9 mouse cellular contexts compared by ENCODE assay signal in genomic region chr1:132915849-132916493, GRCm38 (mm10). TPM values are rescaled to one million over a fixed set of nuclear protein-coding genes. Genes with fewer than 3 reads are reported as not detected.
DNase-seq lines count a peak whose midpoint lies in the region; ATAC-seq and TF ChIP-seq lines count a peak whose summit lies in the region.
"Had no signal": no experiment of that assay in that cellular context is flagged by ENCODE, and none has a peak within 500 bp of the region (broad histone marks: within the 10 kb centered on the region; RNA-seq: fewer than 3 reads in every experiment).

No protein-coding gene starts in this region.

- intact Hi-C loops in gastrocnemius, postnatal 36 days (cut with DNase I) = no loop called here

- H3K27me3 ChIP-seq in forebrain, postnatal 0 days (ENCODE audit: insufficient read depth, low read length) = no peaks in the 10 kb centered on the region
- no peaks in the 10 kb centered on the region for H3K27me3 ChIP-seq in stomach, postnatal 0 days (ENCODE audit: control insufficient read depth, insufficient read depth, low read length)
- H3K27me3 ChIP-seq: lung, embryonic 15.5 days had no signal

- H3K4me3 ChIP-seq in forebrain, postnatal 0 days (ENCODE audit: low read depth, low read length) = no peak overlapping the region
- H3K4me3 ChIP-seq in stomach, postnatal 0 days (ENCODE audit: low read depth, low read length) = no peak overlapping the region
- H3K4me3 ChIP-seq: lung, embryonic 15.5 days had no signal

- DNase-seq in cerebellum, adult 18-20 months = peak; percentile 61 to 65
- DNase-seq in cerebellum, adult 8-10 months = no peak
- DNase-seq in forebrain, postnatal 0 days = peak; percentile 64
- DNase-seq in layer of hippocampus, postnatal 36 days = peak; percentile 80 to 84
- peak; percentile 90 for DNase-seq in right cerebral cortex, adult 18-20 months
- DNase-seq in adrenal gland, postnatal 10 days = no peak
- no peak for DNase-seq in gastrocnemius, postnatal 36 days
- no peak for DNase-seq in stomach, postnatal 0 days (ENCODE audit: low spot score)

- TF ChIP-seq CTCF in forebrain, postnatal 0 days (IDR thresholded peaks at IDR 0.05; ENCODE audit: low read depth) = no peak
- TF ChIP-seq CTCF in stomach, postnatal 0 days (IDR thresholded peaks at IDR 0.05; ENCODE audit: low read depth) = no peak

- H3K9me3 ChIP-seq in forebrain, postnatal 0 days (ENCODE audit: low read length) = no peaks in the 10 kb centered on the region
- no peaks in the 10 kb centered on the region for H3K9me3 ChIP-seq in stomach, postnatal 0 days (ENCODE audit: control insufficient read depth, low read length)
- H3K9me3 ChIP-seq: lung, embryonic 15.5 days had no signal

- H3K4me1 ChIP-seq in forebrain, postnatal 0 days (ENCODE audit: insufficient read depth) = peaks cover 9% of the 10 kb centered on the region; the same call in 1 of the 2 replicates
- H3K4me1 ChIP-seq in stomach, postnatal 0 days (replicated peaks; ENCODE audit: control insufficient read depth, insufficient read depth) = no peaks in the 10 kb centered on the region

- H3K9ac ChIP-seq in forebrain, postnatal 0 days = no peak overlapping the region
- no peak overlapping the region for H3K9ac ChIP-seq in stomach, postnatal 0 days (ENCODE audit: low read length)
- H3K9ac ChIP-seq: lung, embryonic 15.5 days had no signal

- 0 out of 2 replicates have a peak, but pooled peaks cover 4% of the 10 kb centered on the region for H3K36me3 ChIP-seq in forebrain, postnatal 0 days (ENCODE audit: insufficient read depth)
- no peaks in the 10 kb centered on the region for H3K36me3 ChIP-seq in stomach, postnatal 0 days (ENCODE audit: control insufficient read depth, insufficient read depth, low read length)
- H3K36me3 ChIP-seq: lung, embryonic 15.5 days had no signal

- no peak for TF ChIP-seq EP300 in stomach, postnatal 0 days (optimal IDR thresholded peaks at IDR 0.05)

- peak; percentile 66 for ATAC-seq in forebrain, postnatal 0 days
- ATAC-seq in stomach, postnatal 0 days (ENCODE audit: low FRiP score, low TSS enrichment) = no peak

- 29% methylated on average over 6 of the region's 6 CpGs for WGBS in forebrain, postnatal 0 days
- WGBS in stomach, postnatal 0 days = 52% methylated on average over 6 of the region's 6 CpGs

- H3K4me2 ChIP-seq in forebrain, postnatal 0 days (ENCODE audit: low read depth) = no peak overlapping the region
- no peak overlapping the region for H3K4me2 ChIP-seq in stomach, postnatal 0 days (replicated peaks; ENCODE audit: low read depth)
- H3K4me2 ChIP-seq: lung, embryonic 15.5 days had no signal

- H3K27ac ChIP-seq in forebrain, postnatal 0 days (ENCODE audit: low read depth, low read length) = no peak overlapping the region
- H3K27ac ChIP-seq in stomach, postnatal 0 days (replicated peaks) = no peak overlapping the region
- H3K27ac ChIP-seq: lung, embryonic 15.5 days had no signal

RNA-seq across cellular contexts. Expression of gene Lrrn2, which starts 35.9 kb away (rescaled TPM):
- 31.6 and 44.6 TPM in 2 replicates for total RNA-seq in forebrain, postnatal 0 days (2014; rRNA removed)
- polyA plus RNA-seq in forebrain, postnatal 0 days (2015; fragmentation: Nextera tagmentation; extraction: Ambion mirVana) = 76.8 and 90.9 TPM in 2 replicates
- total RNA-seq in layer of hippocampus, postnatal 36 days (2021) = 100 to 1,000 TPM; 206 to 208 TPM
- total RNA-seq in adrenal gland, postnatal 10 days (2021) = 1 to 10 TPM; 6.9 to 7.1 TPM
- total RNA-seq in gastrocnemius, postnatal 36 days (2021) = under 1 TPM; 0.43 to 0.62 TPM
- 1.7 and 2.1 TPM in 2 replicates for polyA plus RNA-seq in stomach, postnatal 0 days (2015; fragmentation: Nextera tagmentation; extraction: Ambion mirVana)

Comparison
In these comparisons a context has a peak if more than half of its experiments do, and no peak if none do; other contexts are left out.
1. DNase-seq: peak in cerebellum, adult 18-20 months (2 of 2), forebrain, postnatal 0 days (single experiment), layer of hippocampus, postnatal 36 days (2 of 2) and right cerebral cortex, adult 18-20 months (single experiment); none in cerebellum, adult 8-10 months (single experiment), adrenal gland, postnatal 10 days (single experiment), gastrocnemius, postnatal 36 days (0 of 2) and stomach, postnatal 0 days (single experiment).
2. RNA of gene Lrrn2, which starts 35.9 kb away (total RNA-seq): 206 to 208 TPM in layer of hippocampus, postnatal 36 days, 31.6 to 44.6 TPM in forebrain, postnatal 0 days and 6.9 to 7.1 TPM in adrenal gland, postnatal 10 days; 0.43 to 0.62 TPM in gastrocnemius, postnatal 36 days; every median in the first group is over 4 times any median in the second.